Mouse (Mus musculus) intestine, postnatal 0 days (tissue): ENCODE measurements around the gene Macf1. TPM values are rescaled to one million over a fixed set of nuclear protein-coding genes. Genes with fewer than 3 reads are reported as not detected.
A peak's percentile ranks its signal among the peaks of the same experiment; 100 is the strongest.
"Not testable (repeated sequence)": the region's sequence is repeated elsewhere in the genome, so short reads cannot be mapped to it uniquely, and the experiment has no call there.

Source experiments
- ATAC-seq: fragments of 200-750 bp; cut with Nextera tagmentation; 2 replicates; pipeline ENCODE4 v1.8.0; 2017; ENCODE audit warnings: mild to moderate bottlenecking, moderate TSS enrichment, moderate library complexity
- H3K27ac ChIP-seq: fragments of 300-500 bp; sonication (generic); 2 replicates; pipeline ENCODE4 v1.5.1; 2014; ENCODE audit warnings: mild to moderate bottlenecking, low read depth, low read length, moderate library complexity
- H3K27me3 ChIP-seq: fragments of 300-500 bp; sonication (generic); replicated peaks from 2 replicates; pipeline ENCODE4 v1.6.1; 2014; ENCODE audit warnings: low read length, mixed read lengths; ENCODE audit not compliant: control insufficient read depth, insufficient read depth
- H3K36me3 ChIP-seq: fragments of 300-500 bp; sonication (generic); 2 replicates; pipeline ENCODE4 v1.6.1; 2014; ENCODE audit warnings: mild to moderate bottlenecking, moderate library complexity; ENCODE audit not compliant: control insufficient read depth, insufficient read depth
- H3K4me1 ChIP-seq: fragments of 300-500 bp; sonication (generic); replicated peaks from 2 replicates; pipeline ENCODE4 v1.6.1; 2014; ENCODE audit warnings: antibody characterized with exemption, low read length, mixed read lengths; ENCODE audit not compliant: control insufficient read depth, insufficient read depth
- H3K4me2 ChIP-seq: fragments of 300-500 bp; sonication (generic); replicated peaks from 2 replicates; pipeline ENCODE4 v1.6.1; 2014; ENCODE audit warnings: low read depth, mild to moderate bottlenecking, moderate library complexity
- H3K4me3 ChIP-seq: fragments of 300-500 bp; sonication (generic); 2 replicates; pipeline ENCODE4 v1.5.1; 2014; ENCODE audit warnings: low read depth, low read length
- H3K9ac ChIP-seq: fragments of 300-500 bp; sonication (generic); 2 replicates; pipeline ENCODE4 v1.6.1; 2014; ENCODE audit warnings: mild to moderate bottlenecking, low read depth, low read length
- H3K9me3 ChIP-seq: fragments of 300-500 bp; sonication (generic); 2 replicates; pipeline ENCODE4 v1.6.1; 2016; ENCODE audit warnings: mixed run types; ENCODE audit not compliant: control insufficient read depth
- CTCF ChIP-seq: sonication (generic); IDR thresholded peaks from 2 replicates; pipeline ENCODE4 v1.5.1; 2016; ENCODE audit warnings: low read depth, mild to moderate bottlenecking, control low read depth, antibody characterized with exemption, moderate library complexity
- WGBS: fragments of 180-500 bp; shearing (Covaris S2); extraction: QIAGEN DNeasy Blood & Tissue Kit; methylation state at CpG from one replicate; pipeline ENCODE4 v1.1.7; 2014; 5-methylcytosine and 5-hydroxymethylcytosine counted together
- polyA plus RNA-seq: library from polyadenylated mRNA; unstranded; fragments of >200 nt; fragmentation: Nextera tagmentation; extraction: Ambion mirVana; gene quantifications from 2 replicates; pipeline ENCODE4 v1.2.1, GENCODE M21; 2015

The Macf1 gene
- polyA plus RNA-seq, 1 experiment from 2014 or later, result 17.3 TPM

DNA sequence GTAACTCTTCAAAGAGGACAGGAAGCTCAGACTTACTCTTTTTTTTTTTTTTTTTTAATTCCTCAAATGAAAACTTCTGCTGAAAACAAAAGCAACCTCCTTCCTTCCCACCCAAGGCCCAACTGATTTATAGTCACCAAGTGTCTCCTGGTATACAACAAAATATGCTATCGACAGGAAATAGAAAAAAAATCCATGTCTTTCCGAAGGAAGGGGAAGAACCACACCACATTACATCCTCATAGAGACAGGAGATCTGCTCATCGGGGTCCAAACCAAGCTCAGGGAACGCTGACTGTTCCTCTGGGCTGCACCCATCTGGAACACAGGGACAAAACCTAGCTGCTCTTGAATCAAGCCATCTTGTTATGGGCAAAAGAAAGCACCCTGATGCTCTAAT, 50.3 kb downstream of the Macf1 start:
- TF ChIP-seq CTCF, result no peak
- ATAC-seq, result no peak

DNA sequence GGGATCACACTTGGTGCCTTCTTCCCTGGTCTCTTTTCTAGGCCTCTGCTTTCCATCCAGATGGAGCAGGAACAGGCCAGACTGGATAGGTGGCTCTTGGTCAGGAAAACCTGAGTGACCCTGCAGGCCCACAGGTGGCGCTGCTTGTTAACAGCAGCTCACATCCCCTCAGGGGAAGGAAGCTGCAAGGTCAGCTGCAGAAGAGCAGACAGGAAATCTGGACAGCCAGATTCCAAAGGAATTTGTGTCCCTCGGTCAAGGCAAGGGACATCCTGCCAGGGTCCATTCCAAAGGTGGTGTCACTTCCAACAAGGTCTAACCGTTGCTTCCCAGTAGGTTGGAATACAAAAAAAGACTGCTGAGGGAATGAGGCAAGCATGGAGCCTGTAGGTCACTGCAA, 50.8 kb downstream of the Macf1 start:
- peak; percentile 71; the same call in 1 of the 2 replicates for ATAC-seq
- no peak overlapping the region for H3K27ac ChIP-seq
- peak; percentile 90 for TF ChIP-seq CTCF

More for the DNA sequence above, 50.3 kb downstream of the Macf1 start:
- H3K9ac ChIP-seq, result no peak overlapping the region
- H3K27ac ChIP-seq, result no peak overlapping the region
- H3K9me3 ChIP-seq, result no peaks in the 10 kb centered on the region
- no peak overlapping the region for H3K4me3 ChIP-seq
- H3K27me3 ChIP-seq, result no peaks in the 10 kb centered on the region
- no peaks in the 10 kb centered on the region for H3K36me3 ChIP-seq
- no peak overlapping the region for H3K4me2 ChIP-seq
- H3K4me1 ChIP-seq, result no peaks in the 10 kb centered on the region
- 71% methylated on average over 4 of the region's 4 CpGs for WGBS

DNA sequence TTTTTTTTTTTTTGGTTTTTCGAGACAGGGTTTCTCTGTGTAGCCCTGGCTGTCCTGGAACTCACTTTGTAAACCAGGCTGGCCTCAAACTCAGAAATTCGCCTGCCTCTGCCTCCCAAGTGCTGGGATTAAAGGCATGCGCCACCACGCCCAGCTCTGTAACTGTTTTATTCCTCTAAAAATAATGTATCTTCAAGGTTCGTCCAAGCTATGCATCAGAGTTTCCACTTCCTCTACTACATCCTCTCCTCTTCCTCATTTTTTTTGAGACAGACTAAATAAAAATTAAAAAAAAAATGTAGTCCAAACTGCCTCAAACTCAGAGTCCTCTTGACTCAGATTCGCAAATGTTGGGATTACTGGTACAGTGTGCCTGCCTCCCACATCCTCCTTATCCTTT, 52.0 kb downstream of the Macf1 start:
- H3K4me3 ChIP-seq, H3K4me2 ChIP-seq, H3K36me3 ChIP-seq, H3K27ac ChIP-seq, H3K9me3 ChIP-seq, H3K4me1 ChIP-seq, H3K27me3 ChIP-seq, ATAC-seq, H3K9ac ChIP-seq: not testable (repeated sequence)
- 86% methylated on average over 5 of the region's 6 CpGs for WGBS

More for the DNA sequence above, 50.8 kb downstream of the Macf1 start:
- Histone ChIP-seq H3K4me2 (no peak overlapping the region), H3K36me3 (no peaks in the 10 kb centered on the region), H3K4me1 (no peaks in the 10 kb centered on the region), H3K27me3 (no peaks in the 10 kb centered on the region), H3K4me3 (no peak overlapping the region), H3K9me3 (no peaks in the 10 kb centered on the region), H3K9ac (no peak overlapping the region)
- 15% methylated on average over 3 of the region's 3 CpGs for WGBS

DNA sequence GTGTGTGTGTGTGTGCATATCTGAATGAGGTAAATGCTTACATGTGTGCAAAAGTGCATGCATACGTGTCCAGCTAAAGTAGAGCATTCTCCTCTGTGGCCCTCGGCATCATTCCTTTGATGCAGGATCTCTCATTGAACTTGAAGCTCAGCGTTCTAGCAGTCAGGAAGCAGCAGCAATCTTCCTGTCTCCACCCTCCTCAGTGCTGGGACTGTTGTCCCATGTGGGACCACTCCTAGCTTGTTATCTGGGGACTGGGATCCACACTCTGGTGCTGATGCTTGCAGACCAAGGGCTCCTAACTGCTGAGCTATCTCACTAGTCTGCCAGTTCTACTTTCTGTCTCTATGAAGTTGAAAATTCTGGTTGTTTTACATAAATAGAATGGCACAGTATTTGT, 52.5 kb downstream of the Macf1 start:
- H3K9me3 ChIP-seq, result no peaks in the 10 kb centered on the region
- no peak overlapping the region for H3K4me3 ChIP-seq
- H3K36me3 ChIP-seq, result no peaks in the 10 kb centered on the region
- no peaks in the 10 kb centered on the region for H3K27me3 ChIP-seq
- H3K4me2 ChIP-seq, result no peak overlapping the region
- 81% methylated on average over 3 of the region's 3 CpGs for WGBS
- no peak overlapping the region for H3K9ac ChIP-seq
- H3K4me1 ChIP-seq, result no peaks in the 10 kb centered on the region
- no peak for TF ChIP-seq CTCF
- H3K27ac ChIP-seq, result no peak overlapping the region
- no peak for ATAC-seq

DNA sequence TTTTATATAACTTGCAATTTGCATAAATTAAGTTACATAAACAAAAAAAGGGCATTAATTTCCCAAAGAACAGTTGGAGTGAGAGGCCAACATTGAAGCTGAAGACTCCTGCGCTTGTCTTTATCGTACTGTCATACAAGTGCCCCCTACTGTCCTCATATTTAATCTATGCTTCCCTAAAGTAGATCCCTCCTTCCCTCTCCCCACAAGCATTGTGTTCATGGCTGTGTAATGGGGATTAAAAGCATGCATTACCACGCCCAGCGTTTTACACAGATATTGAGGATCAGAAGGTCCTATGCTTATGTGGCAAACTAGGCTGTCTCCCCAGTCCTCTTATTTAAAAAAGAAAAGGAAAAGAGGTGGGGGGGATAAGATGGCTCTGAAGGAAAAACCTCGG, 56.5 kb downstream of the Macf1 start:
- no peak overlapping the region for H3K9ac ChIP-seq
- no peaks in the 10 kb centered on the region for H3K36me3 ChIP-seq
- no peaks in the 10 kb centered on the region for H3K27me3 ChIP-seq
- ATAC-seq, result no peak
- no peaks in the 10 kb centered on the region for H3K9me3 ChIP-seq
- H3K4me3 ChIP-seq, result no peak overlapping the region
- peak; percentile 41 for TF ChIP-seq CTCF
- WGBS, result 77% methylated on average over 5 of the region's 5 CpGs
- H3K4me2 ChIP-seq, result no peak overlapping the region
- H3K4me1 ChIP-seq, result 0 out of 2 replicates have a peak, but pooled peaks cover 3% of the 10 kb centered on the region
- H3K27ac ChIP-seq, result no peak overlapping the region

DNA sequence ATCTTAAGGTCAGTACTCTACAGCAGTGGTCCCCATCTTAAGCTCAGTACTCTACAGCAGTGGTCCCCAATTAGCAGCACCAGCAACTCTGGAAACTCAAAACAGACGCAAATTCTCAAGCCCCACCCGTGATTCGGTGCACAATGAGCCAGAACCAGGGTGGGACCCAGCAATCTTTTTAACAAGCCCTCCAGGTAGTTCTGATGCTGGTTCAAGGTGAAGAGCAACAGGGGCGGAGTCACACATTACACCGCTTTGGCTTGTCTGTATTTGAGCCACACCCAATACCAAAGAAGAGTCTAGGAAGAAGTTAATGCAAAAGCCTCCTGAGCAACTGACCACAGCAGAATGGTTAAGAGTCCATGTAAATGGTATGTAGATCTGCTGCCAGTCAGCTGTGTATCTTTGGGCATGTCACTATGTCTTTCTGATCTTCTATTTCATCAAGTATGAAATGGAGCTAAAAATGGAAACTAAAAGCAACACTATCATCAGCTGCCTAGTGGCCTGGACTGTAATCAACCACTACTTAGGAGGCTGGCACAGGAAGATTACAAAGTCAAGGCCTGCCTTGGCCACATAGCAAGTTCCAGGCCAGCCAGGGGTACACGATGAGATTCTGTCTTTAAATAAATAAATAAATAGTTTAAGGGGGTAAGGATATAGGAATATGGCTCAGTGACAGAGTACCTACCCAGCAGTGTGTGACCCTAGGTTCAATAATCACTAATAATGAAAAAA, 58.7 kb downstream of the Macf1 start:
- 72% methylated on average over 6 of the region's 6 CpGs for whole genome bisulfite sequencing
- no peaks in the 10 kb centered on the region for H3K27me3 ChIP-seq
- no peak overlapping the region for H3K27ac ChIP-seq
- H3K4me3 ChIP-seq, result no peak overlapping the region
- no peaks in the 10 kb centered on the region for H3K9me3 ChIP-seq
- TF ChIP-seq CTCF, result no peak
- H3K9ac ChIP-seq, result no peak overlapping the region
- H3K4me1 ChIP-seq, result 0 out of 2 replicates have a peak, but pooled peaks cover 3% of the 10 kb centered on the region
- no peaks in the 10 kb centered on the region for H3K36me3 ChIP-seq
- no peak overlapping the region for H3K4me2 ChIP-seq
- ATAC-seq, result no peak
